Mouse (Mus musculus) midbrain, embryonic 11.5 days (tissue): ENCODE measurements at regions not wholly inside any gene's neighbourhood (a gene's known extent, or its start where the extent isn't known, plus 50 kb on each side); places are given as distances from the start of the nearest gene placed in this dataset.

Experiments used
- ATAC-seq: fragments of 200-750 bp; cut with Nextera tagmentation; 2 replicates; pipeline ENCODE4 v1.8.0; 2017; ENCODE audit warnings: moderate TSS enrichment, moderate library complexity; ENCODE audit not compliant: low FRiP score
- DNase-seq: peaks from one replicate; pipeline ENCODE4 v3.0.0; 2015; ENCODE audit warnings: low spot score; ENCODE audit errors: missing footprints
- H3K27ac ChIP-seq: fragments of 300-500 bp; sonication (generic); 2 replicates; pipeline ENCODE4 v1.5.1; 2014; ENCODE audit warnings: low read depth, low read length
- H3K27me3 ChIP-seq: fragments of 300-500 bp; sonication (generic); 2 replicates; pipeline ENCODE4 v1.6.1; 2014; ENCODE audit warnings: mild to moderate bottlenecking, low read length, moderate library complexity, mixed read lengths; ENCODE audit not compliant: control insufficient read depth, insufficient read depth
- H3K36me3 ChIP-seq: fragments of 300-500 bp; sonication (generic); 2 replicates; pipeline ENCODE4 v1.6.1; 2014; ENCODE audit warnings: mild to moderate bottlenecking, low read length, moderate library complexity, mixed read lengths; ENCODE audit not compliant: control insufficient read depth, insufficient read depth
- H3K4me1 ChIP-seq: fragments of 300-500 bp; sonication (generic); 2 replicates; pipeline ENCODE4 v1.6.1; 2014; ENCODE audit warnings: low read length; ENCODE audit not compliant: control insufficient read depth, insufficient read depth
- H3K4me2 ChIP-seq: fragments of 300-500 bp; sonication (generic); 2 replicates; pipeline ENCODE4 v1.6.1; 2014; ENCODE audit warnings: mild to moderate bottlenecking, moderate library complexity
- H3K4me3 ChIP-seq: fragments of 300-500 bp; sonication (generic); 2 replicates; pipeline ENCODE4 v1.5.1; 2014; ENCODE audit warnings: low read depth, low read length
- H3K9ac ChIP-seq: fragments of 300-500 bp; sonication (generic); 2 replicates; pipeline ENCODE4 v1.6.1; 2014; ENCODE audit warnings: low read length
- H3K9me3 ChIP-seq: fragments of 300-500 bp; sonication (generic); 2 replicates; pipeline ENCODE4 v1.6.1; 2016; ENCODE audit warnings: low read length; ENCODE audit not compliant: control insufficient read depth
- WGBS: fragments of 180-500 bp; shearing (Covaris S2); extraction: QIAGEN DNeasy Blood & Tissue Kit; methylation state at CpG from one replicate; pipeline ENCODE4 v1.1.7; 2014; 5-methylcytosine and 5-hydroxymethylcytosine counted together

- H3K9ac ChIP-seq: no peak overlapping the region
- no peak overlapping the region for H3K27ac ChIP-seq
- no peaks in the 10 kb centered on the region for H3K4me1 ChIP-seq
- H3K4me3 ChIP-seq: no peak overlapping the region
- no peaks in the 10 kb centered on the region for H3K27me3 ChIP-seq
- ATAC-seq (no peak), DNase-seq (peak; percentile 64)
- H3K4me2 ChIP-seq: no peak overlapping the region
- no peaks in the 10 kb centered on the region for H3K9me3 ChIP-seq
- 84% methylated on average over 12 of the region's 12 CpGs for WGBS
- H3K36me3 ChIP-seq: no peaks in the 10 kb centered on the region
Measured at GRCm38 (mm10) chr13:59393231-59393938, 191.6 kb downstream of the Agtpbp1 start.

GRCm38 (mm10) chr13:59392828-59393227 is 192.2 kb downstream of the Agtpbp1 start:
- 80% methylated on average over 4 of the region's 4 CpGs for WGBS
- no peak overlapping the region for H3K4me3 ChIP-seq
- no peaks in the 10 kb centered on the region; the same call in 1 of the 2 replicates for H3K4me1 ChIP-seq
- no peak overlapping the region for H3K9ac ChIP-seq
- no peak overlapping the region for H3K27ac ChIP-seq
- ATAC-seq: no peak
- H3K9me3 ChIP-seq: no peaks in the 10 kb centered on the region
- H3K36me3 ChIP-seq: no peaks in the 10 kb centered on the region
- no peaks in the 10 kb centered on the region for H3K27me3 ChIP-seq
- DNase-seq: peak; percentile 74
- no peak overlapping the region for H3K4me2 ChIP-seq

- Histone ChIP-seq H3K4me1 (no peaks in the 10 kb centered on the region; the same call in 1 of the 2 replicates), H3K27me3 (no peaks in the 10 kb centered on the region), H3K36me3 (no peaks in the 10 kb centered on the region), H3K9me3 (no peaks in the 10 kb centered on the region), H3K4me2 (no peak overlapping the region), H3K27ac (no peak overlapping the region), H3K4me3 (no peak overlapping the region), H3K9ac (no peak overlapping the region)
- WGBS: 80% methylated on average over 14 of the region's 14 CpGs
- ATAC-seq: peak; percentile 81; the same call in 1 of the 2 replicates
- DNase-seq: peak; percentile 84
Measured at GRCm38 (mm10) chr13:59387627-59388325, 197.3 kb downstream of the Agtpbp1 start.

- 79% methylated on average over 7 of the region's 7 CpGs for WGBS
- DNase-seq (peak; percentile 84), ATAC-seq (no peak)
- Histone ChIP-seq H3K9me3 (no peaks in the 10 kb centered on the region), H3K27me3 (no peaks in the 10 kb centered on the region), H3K4me3 (no peak overlapping the region), H3K4me1 (no peaks in the 10 kb centered on the region; the same call in 1 of the 2 replicates), H3K4me2 (no peak overlapping the region), H3K9ac (no peak overlapping the region), H3K36me3 (no peaks in the 10 kb centered on the region), H3K27ac (no peak overlapping the region)
Measured at GRCm38 (mm10) chr13:59386935-59387540, 198.0 kb downstream of the Agtpbp1 start.

- H3K9me3 ChIP-seq: no peaks in the 10 kb centered on the region
- no peak for DNase-seq
- no peak overlapping the region for H3K9ac ChIP-seq
- no peak overlapping the region for H3K4me2 ChIP-seq
- H3K27me3 ChIP-seq: no peaks in the 10 kb centered on the region
- no peak overlapping the region for H3K4me3 ChIP-seq
- no peaks in the 10 kb centered on the region for H3K36me3 ChIP-seq
- no peak for ATAC-seq
- no peak overlapping the region for H3K27ac ChIP-seq
- whole genome bisulfite sequencing: 71% methylated on average over 6 of the region's 6 CpGs
- H3K4me1 ChIP-seq: no peaks in the 10 kb centered on the region; the same call in 1 of the 2 replicates
Measured at GRCm38 (mm10) chr13:59385824-59386223, 199.2 kb downstream of the Agtpbp1 start.

GRCm38 (mm10) chr13:59370141-59370816 is 214.7 kb downstream of the Agtpbp1 start:
- Histone ChIP-seq H3K36me3 (no peaks in the 10 kb centered on the region), H3K4me1 (no peaks in the 10 kb centered on the region), H3K9ac (no peak overlapping the region), H3K27ac (no peak overlapping the region), H3K4me3 (no peak overlapping the region), H3K27me3 (no peaks in the 10 kb centered on the region), H3K4me2 (no peak overlapping the region), H3K9me3 (no peaks in the 10 kb centered on the region)
- ATAC-seq (no peak), DNase-seq (no peak)
- 92% methylated on average over 12 of the region's 12 CpGs for WGBS

GRCm38 (mm10) chr13:59368550-59369449 is 216.2 kb downstream of the Agtpbp1 start:
- DNase-seq (peak; percentile 71), ATAC-seq (no peak)
- no peak overlapping the region for H3K9ac ChIP-seq
- H3K36me3 ChIP-seq: no peaks in the 10 kb centered on the region
- H3K27me3 ChIP-seq: no peaks in the 10 kb centered on the region
- no peak overlapping the region for H3K27ac ChIP-seq
- H3K4me2 ChIP-seq: no peak overlapping the region
- H3K4me3 ChIP-seq: no peak overlapping the region
- 85% methylated on average over 13 of the region's 13 CpGs for WGBS
- H3K9me3 ChIP-seq: no peaks in the 10 kb centered on the region
- H3K4me1 ChIP-seq: no peaks in the 10 kb centered on the region

- no peaks in the 10 kb centered on the region for H3K4me1 ChIP-seq
- no peaks in the 10 kb centered on the region for H3K27me3 ChIP-seq
- H3K36me3 ChIP-seq: no peaks in the 10 kb centered on the region
- 32% methylated on average over 5 of the region's 5 CpGs for WGBS
- ATAC-seq: 0 out of 2 replicates have a peak, but pooled peaks have one; percentile 44
- DNase-seq: peak; percentile 97
- H3K9me3 ChIP-seq: no peaks in the 10 kb centered on the region
- no peak overlapping the region for H3K9ac ChIP-seq
- no peak overlapping the region for H3K4me3 ChIP-seq
- H3K27ac ChIP-seq: no peak overlapping the region
- H3K4me2 ChIP-seq: no peak overlapping the region
Measured at GRCm38 (mm10) chr13:59365460-59365859, 219.6 kb downstream of the Agtpbp1 start.
